Mouse (Mus musculus) erythroblast, embryonic 14.5 days (primary cell): ENCODE measurements at regions not wholly inside any gene's neighbourhood (a gene's known extent, or its start where the extent isn't known, plus 50 kb on each side); places are given as distances from the start of the nearest gene placed in this dataset.

Experiments used
- GATA1 ChIP-seq: IDR thresholded peaks from 2 replicates; pipeline ENCODE4 v1.6.1; 2012; ENCODE audit warnings: low read length, inconsistent platforms, mixed read lengths
- TAL1 ChIP-seq: IDR thresholded peaks from 3 replicates; pipeline ENCODE4 v1.6.1; 2012; ENCODE audit warnings: low read length, inconsistent platforms, mixed read lengths

GRCm38 (mm10) chr6:140158986-140159385 is 117.7 kb upstream of the Plcz1 start:
- TF ChIP-seq GATA1 (no peak), TAL1 (no peak)
